ENCODE assay signal across 8 mouse cellular contexts in genomic region chr5:117357478-117358247, GRCm38 (mm10). TPM values are rescaled to one million over a fixed set of nuclear protein-coding genes. Genes with fewer than 3 reads are reported as not detected.
A peak's percentile ranks its signal among the peaks of the same experiment; 100 is the strongest.
DNase-seq lines count a peak whose midpoint lies in the region; ATAC-seq and TF ChIP-seq lines count a peak whose summit lies in the region.

No protein-coding gene starts in this region.

- H3K4me3 ChIP-seq in layer of hippocampus, adult 2 months = peak overlapping the region; percentile 97
- H3K4me3 ChIP-seq in MEL (ENCODE audit: control insufficient read depth in 1 of 2, insufficient read depth in 1 of 2, low read depth in 2 of 2, low read length in 2 of 2) = peak overlapping the region; percentile 86 to 95
- H3K4me3 ChIP-seq in kidney, embryonic 15.5 days (replicated peaks) = peak overlapping the region; percentile 93
- peak overlapping the region; percentile 93 for H3K4me3 ChIP-seq in midbrain, embryonic 12.5 days

- under 1% methylated on average over 45 of the region's 49 CpGs for WGBS in kidney, embryonic 15.5 days
- under 1% methylated on average over 33 of the region's 49 CpGs for WGBS in midbrain, embryonic 12.5 days

- no peak for TF ChIP-seq CTCF in layer of hippocampus, adult 2 months (conservative IDR thresholded peaks at IDR 0.05)
- TF ChIP-seq CTCF in MEL (IDR thresholded peaks at IDR 0.05 in 2 of 3, conservative IDR thresholded peaks at IDR 0.05 in 1 of 3; ENCODE audit: control insufficient read depth in 1 of 3, insufficient read depth in 1 of 3, low read depth in 2 of 3, low read length in 3 of 3, poor library complexity in 1 of 3, severe bottlenecking in 1 of 3) = no peak

- no peak for DNase-seq in layer of hippocampus, adult 2 months (ENCODE audit: low spot score in 2 of 2)
- DNase-seq in layer of hippocampus, adult 18-20 months (ENCODE audit: low spot score in 2 of 2) = no peak
- peak; percentile 71 for DNase-seq in MEL (ENCODE audit: low read depth, low spot score)
- peak; percentile 68 for DNase-seq in thymus, postnatal 0 days (ENCODE audit: low spot score)

- no peak for TF ChIP-seq EP300 in MEL (IDR thresholded peaks at IDR 0.05; ENCODE audit: low read depth in 1 of 2, low read length in 2 of 2)

- H3K4me2 ChIP-seq in kidney, embryonic 15.5 days = peak overlapping the region; percentile 90
- H3K4me2 ChIP-seq in midbrain, embryonic 12.5 days (replicated peaks) = peak overlapping the region; percentile 92

- H3K36me3 ChIP-seq in MEL (ENCODE audit: control insufficient read depth in 1 of 2, insufficient read depth in 2 of 2, low read length in 2 of 2) = peaks cover 0 to 38% of the 10 kb centered on the region in 2 experiments; a peak in 2 of 4 replicates
- H3K36me3 ChIP-seq in kidney, embryonic 15.5 days = no peaks in the 10 kb centered on the region
- no peaks in the 10 kb centered on the region for H3K36me3 ChIP-seq in midbrain, embryonic 12.5 days

- TF ChIP-seq RAD21 in MEL (IDR thresholded peaks at IDR 0.05; ENCODE audit: low read depth, low read length) = no peak

- no peaks in the 10 kb centered on the region for H3K9me3 ChIP-seq in MEL (replicated peaks; ENCODE audit: insufficient read depth, low read length)
- no peaks in the 10 kb centered on the region for H3K9me3 ChIP-seq in kidney, embryonic 15.5 days (replicated peaks)
- no peaks in the 10 kb centered on the region for H3K9me3 ChIP-seq in midbrain, embryonic 12.5 days

- peak overlapping the region; percentile 95 for H3K9ac ChIP-seq in MEL (ENCODE audit: control insufficient read depth, low read depth, low read length, poor library complexity, severe bottlenecking)
- H3K9ac ChIP-seq in kidney, embryonic 15.5 days = peak overlapping the region; percentile 95
- peak overlapping the region; percentile 95 for H3K9ac ChIP-seq in midbrain, embryonic 12.5 days (replicated peaks)

- H3K27ac ChIP-seq in layer of hippocampus, adult 2 months = peak overlapping the region; percentile 95
- peak overlapping the region; percentile 72 for H3K27ac ChIP-seq in MEL (ENCODE audit: control insufficient read depth, low read depth, low read length)
- H3K27ac ChIP-seq in kidney, embryonic 15.5 days = peak overlapping the region; percentile 95
- peak overlapping the region; percentile 94 for H3K27ac ChIP-seq in midbrain, embryonic 12.5 days (replicated peaks)

- no peak for TF ChIP-seq POLR2A in MEL (IDR thresholded peaks at IDR 0.05; ENCODE audit: control insufficient read depth in 1 of 2, insufficient read depth in 1 of 2, low read depth in 1 of 2, low read length in 2 of 2, poor library complexity in 1 of 2)

- peaks cover 9% of the 10 kb centered on the region for H3K79me2 ChIP-seq in MEL (ENCODE audit: control insufficient read depth, insufficient read depth, low read length, poor library complexity)

- 0 out of 2 replicates have a peak, but pooled peaks have one; percentile 13 for ATAC-seq in common myeloid progenitor, adult 5-6 weeks (replicated peaks; ENCODE audit: low read depth, poor library complexity, severe bottlenecking)
- peak; percentile 35 for ATAC-seq in granulocyte monocyte progenitor cell, adult 5-6 weeks (replicated peaks; ENCODE audit: poor library complexity, severe bottlenecking)
- peak; percentile 51 for ATAC-seq in kidney, embryonic 15.5 days (replicated peaks; ENCODE audit: low FRiP score)
- ATAC-seq in midbrain, embryonic 12.5 days (ENCODE audit: low FRiP score, low read depth) = peak; percentile 61

- H3K27me3 ChIP-seq in MEL (ENCODE audit: control insufficient read depth in 1 of 2, insufficient read depth in 2 of 2, low read length in 2 of 2) = no peaks in the 10 kb centered on the region
- no peaks in the 10 kb centered on the region for H3K27me3 ChIP-seq in kidney, embryonic 15.5 days
- H3K27me3 ChIP-seq in midbrain, embryonic 12.5 days = no peaks in the 10 kb centered on the region

- H3K4me1 ChIP-seq in MEL (ENCODE audit: control insufficient read depth in 1 of 2, insufficient read depth in 2 of 2, low read length in 2 of 2) = peaks cover 17 to 40% of the 10 kb centered on the region in 2 experiments
- peaks cover 69% of the 10 kb centered on the region for H3K4me1 ChIP-seq in kidney, embryonic 15.5 days
- peaks cover 41% of the 10 kb centered on the region for H3K4me1 ChIP-seq in midbrain, embryonic 12.5 days

TF ChIP-seq in MEL, 35 proteins besides CTCF, POLR2A, EP300 and RAD21 (continues in another document):
- no peak for TF ChIP-seq USF1 (IDR thresholded peaks at IDR 0.05; ENCODE audit: low read depth, low read length)
- no peak for TF ChIP-seq MAZ (IDR thresholded peaks at IDR 0.05; ENCODE audit: low read depth, low read length)
- no peak for TF ChIP-seq MEF2A (IDR thresholded peaks at IDR 0.05; ENCODE audit: extremely low read depth, insufficient replicate concordance, low read depth, low read length, poor library complexity, severe bottlenecking)
- no peak for TF ChIP-seq UBTF (IDR thresholded peaks at IDR 0.05; ENCODE audit: borderline replicate concordance, insufficient read depth, low read depth, low read length)
- no peak for TF ChIP-seq MYB (IDR thresholded peaks at IDR 0.05; ENCODE audit: low read depth, low read length)
- no peak for TF ChIP-seq CHD2 (IDR thresholded peaks at IDR 0.05; ENCODE audit: low read length)
- TF ChIP-seq CHD1 (IDR thresholded peaks at IDR 0.05; ENCODE audit: low read depth, low read length) = no peak
- TF ChIP-seq KAT2A (conservative IDR thresholded peaks at IDR 0.05; ENCODE audit: low read depth, low read length) = no peak
- TF ChIP-seq MXI1 (IDR thresholded peaks at IDR 0.05; ENCODE audit: low read depth, low read length) = peak; percentile 16
- TF ChIP-seq NRF1 (IDR thresholded peaks at IDR 0.05; ENCODE audit: insufficient read depth, low read depth, low read length, poor library complexity, severe bottlenecking) = no peak
- no peak for TF ChIP-seq ELF1 (IDR thresholded peaks at IDR 0.05; ENCODE audit: low read depth, low read length)
- no peak for TF ChIP-seq NELFE (IDR thresholded peaks at IDR 0.05; ENCODE audit: low read depth, low read length)

RNA-seq across cellular contexts. Expression of gene Wsb2, which starts 0.6 kb away (rescaled TPM):
- total RNA-seq in layer of hippocampus, adult 2 months (2021) = 100 to 1,000 TPM; 262 to 264 TPM
- 100 to 1,000 TPM; 270 to 283 TPM for total RNA-seq in layer of hippocampus, adult 18-20 months (2021)
- 32.9 and 36.8 TPM in 2 replicates for total RNA-seq in MEL (2012; rRNA removed)
- polyA plus RNA-seq in MEL (2012; ENCODE audit: insufficient read depth in 1 of 2, insufficient read length in 2 of 2, low read depth in 1 of 2, low replicate concordance in 2 of 2, missing spikeins in 1 of 2) = 10 to 100 TPM in 1 of 2 experiments, not detected in 1; 56.9 TPM
- 19.4 and 26.6 TPM in 2 replicates for total RNA-seq in common myeloid progenitor, adult 5-6 weeks (2017)
- 12.4 and 13.1 TPM in 2 replicates for total RNA-seq in granulocyte monocyte progenitor cell, adult 5-6 weeks (2014; fragmentation: Nextera tagmentation)
- 7.4 and 15.2 TPM in 2 replicates for total RNA-seq in granulocyte monocyte progenitor cell, adult 5-6 weeks (2017)
- 67.7 and 69.5 TPM in 2 replicates for polyA plus RNA-seq in kidney, embryonic 15.5 days (2015; fragmentation: Nextera tagmentation; extraction: Ambion mirVana)
- 113 and 114 TPM in 2 replicates for polyA plus RNA-seq in midbrain, embryonic 12.5 days (2016; fragmentation: Nextera tagmentation; extraction: Ambion mirVana)
- polyA plus RNA-seq in thymus, postnatal 0 days (2015; fragmentation: Nextera tagmentation; extraction: Ambion mirVana) = 51.3 and 59.8 TPM in 2 replicates

RNA-seq across cellular contexts. Expression of gene Rfc5, which starts 31.2 kb away (rescaled TPM):
- total RNA-seq in layer of hippocampus, adult 2 months (2021) = 10 to 100 TPM; 13.8 to 18.5 TPM
- 10 to 100 TPM; 16.8 to 18.8 TPM for total RNA-seq in layer of hippocampus, adult 18-20 months (2021)
- 92.5 and 98.9 TPM in 2 replicates for total RNA-seq in MEL (2012; rRNA removed)
- polyA plus RNA-seq in MEL (2012; ENCODE audit: insufficient read depth in 1 of 2, insufficient read length in 2 of 2, low read depth in 1 of 2, low replicate concordance in 2 of 2, missing spikeins in 1 of 2) = 100 to 1,000 TPM in 1 of 2 experiments, not detected in 1; 158 TPM
- total RNA-seq in common myeloid progenitor, adult 5-6 weeks (2017) = 64.0 and 68.8 TPM in 2 replicates
- total RNA-seq in granulocyte monocyte progenitor cell, adult 5-6 weeks (2014; fragmentation: Nextera tagmentation) = 56.5 and 65.6 TPM in 2 replicates
- total RNA-seq in granulocyte monocyte progenitor cell, adult 5-6 weeks (2017) = 57.2 and 65.2 TPM in 2 replicates
- 110 and 128 TPM in 2 replicates for polyA plus RNA-seq in kidney, embryonic 15.5 days (2015; fragmentation: Nextera tagmentation; extraction: Ambion mirVana)
- 72.9 and 79.5 TPM in 2 replicates for polyA plus RNA-seq in midbrain, embryonic 12.5 days (2016; fragmentation: Nextera tagmentation; extraction: Ambion mirVana)
- 95.8 and 98.6 TPM in 2 replicates for polyA plus RNA-seq in thymus, postnatal 0 days (2015; fragmentation: Nextera tagmentation; extraction: Ambion mirVana)

RNA-seq across cellular contexts. Expression of gene Vsig10, which starts 38.8 kb away (rescaled TPM):
- 1 to 10 TPM; 1.5 to 2.1 TPM for total RNA-seq in layer of hippocampus, adult 2 months (2021)
- 1 to 10 TPM; 1.8 to 2.0 TPM for total RNA-seq in layer of hippocampus, adult 18-20 months (2021)
- 4.3 and 5.3 TPM in 2 replicates for total RNA-seq in MEL (2012; rRNA removed)
- 1 to 10 TPM in 1 of 2 experiments, not detected in 1; 8.9 TPM for polyA plus RNA-seq in MEL (2012; ENCODE audit: insufficient read depth in 1 of 2, insufficient read length in 2 of 2, low read depth in 1 of 2, low replicate concordance in 2 of 2, missing spikeins in 1 of 2)
- total RNA-seq in common myeloid progenitor, adult 5-6 weeks (2017) = 2.7 and 3.0 TPM in 2 replicates
- total RNA-seq in granulocyte monocyte progenitor cell, adult 5-6 weeks (2014; fragmentation: Nextera tagmentation) = 0.92 and 2.9 TPM in 2 replicates
- total RNA-seq in granulocyte monocyte progenitor cell, adult 5-6 weeks (2017) = 0.56 and 1.5 TPM in 2 replicates
- 14.2 and 15.9 TPM in 2 replicates for polyA plus RNA-seq in kidney, embryonic 15.5 days (2015; fragmentation: Nextera tagmentation; extraction: Ambion mirVana)
- 3.1 and 4.7 TPM in 2 replicates for polyA plus RNA-seq in midbrain, embryonic 12.5 days (2016; fragmentation: Nextera tagmentation; extraction: Ambion mirVana)
- polyA plus RNA-seq in thymus, postnatal 0 days (2015; fragmentation: Nextera tagmentation; extraction: Ambion mirVana) = 2.6 and 3.0 TPM in 2 replicates

RNA-seq across cellular contexts. Expression of gene Ksr2, which starts 56.1 kb away (rescaled TPM):
- total RNA-seq in layer of hippocampus, adult 2 months (2021) = 10 to 100 TPM; 40.3 to 44.6 TPM
- total RNA-seq in layer of hippocampus, adult 18-20 months (2021) = 10 to 100 TPM; 34.1 to 35.9 TPM
- not detected in 2 replicates for total RNA-seq in MEL (2012; rRNA removed)
- not detected for polyA plus RNA-seq in MEL (2012; ENCODE audit: insufficient read depth in 1 of 2, insufficient read length in 2 of 2, low read depth in 1 of 2, low replicate concordance in 2 of 2, missing spikeins in 1 of 2)
- under 0.01 and 0.19 TPM in 2 replicates for total RNA-seq in common myeloid progenitor, adult 5-6 weeks (2017)
- total RNA-seq in granulocyte monocyte progenitor cell, adult 5-6 weeks (2014; fragmentation: Nextera tagmentation) = 0.49 and 2.0 TPM in 2 replicates
- 0.09 and 0.21 TPM in 2 replicates for total RNA-seq in granulocyte monocyte progenitor cell, adult 5-6 weeks (2017)
- 0.67 and 0.73 TPM in 2 replicates for polyA plus RNA-seq in kidney, embryonic 15.5 days (2015; fragmentation: Nextera tagmentation; extraction: Ambion mirVana)
- polyA plus RNA-seq in midbrain, embryonic 12.5 days (2016; fragmentation: Nextera tagmentation; extraction: Ambion mirVana) = 2.6 and 3.9 TPM in 2 replicates
- 0.12 and 0.20 TPM in 2 replicates for polyA plus RNA-seq in thymus, postnatal 0 days (2015; fragmentation: Nextera tagmentation; extraction: Ambion mirVana)

Comparison
In these comparisons a context has a peak if more than half of its experiments do, and no peak if none do; other contexts are left out.
1. DNase-seq: peak in MEL (single experiment) and thymus, postnatal 0 days (single experiment); none in layer of hippocampus, adult 2 months (0 of 2) and layer of hippocampus, adult 18-20 months (0 of 2).
2. Peak in every context shown above with its lines, with median percentiles within 50 percentile points of each other: H3K27ac ChIP-seq, H3K4me3 ChIP-seq, H3K9ac ChIP-seq and ATAC-seq.